Mouse (Mus musculus) cerebellum, postnatal 10 days (tissue): ENCODE data around the gene Nfyc.

Experiments
- DNase-seq, 2 experiments: peaks; one replicate each; pipeline ENCODE4 v3.0.0; 2021; ENCODE audit warnings: mixed read lengths in 2 of 2

Nfyc gene

DNA sequence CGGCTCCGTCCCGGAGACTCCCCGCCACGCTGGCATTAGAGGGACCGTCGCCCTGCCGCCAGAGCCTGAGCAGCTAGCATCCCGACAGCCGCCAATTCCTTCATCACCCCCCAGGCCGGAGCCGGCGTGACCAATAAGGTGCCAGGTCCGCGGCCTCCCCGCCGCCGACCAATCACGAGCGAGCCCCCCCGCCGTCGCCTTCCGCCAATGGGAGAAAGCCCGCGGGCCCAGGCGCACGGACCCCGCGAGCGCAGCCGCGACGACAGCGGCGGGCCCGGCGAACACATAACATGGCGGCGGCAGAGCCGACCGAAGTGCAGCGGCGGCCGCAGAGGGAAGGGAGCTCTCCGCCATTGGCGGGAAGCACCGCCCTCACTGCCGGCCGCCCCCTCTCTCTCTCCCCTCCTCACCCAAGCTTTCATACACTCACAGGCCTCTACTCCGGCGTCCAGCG lies 6.2 kb downstream of the Nfyc start:
- peak; percentile 99 to 100 for DNase-seq

DNA sequence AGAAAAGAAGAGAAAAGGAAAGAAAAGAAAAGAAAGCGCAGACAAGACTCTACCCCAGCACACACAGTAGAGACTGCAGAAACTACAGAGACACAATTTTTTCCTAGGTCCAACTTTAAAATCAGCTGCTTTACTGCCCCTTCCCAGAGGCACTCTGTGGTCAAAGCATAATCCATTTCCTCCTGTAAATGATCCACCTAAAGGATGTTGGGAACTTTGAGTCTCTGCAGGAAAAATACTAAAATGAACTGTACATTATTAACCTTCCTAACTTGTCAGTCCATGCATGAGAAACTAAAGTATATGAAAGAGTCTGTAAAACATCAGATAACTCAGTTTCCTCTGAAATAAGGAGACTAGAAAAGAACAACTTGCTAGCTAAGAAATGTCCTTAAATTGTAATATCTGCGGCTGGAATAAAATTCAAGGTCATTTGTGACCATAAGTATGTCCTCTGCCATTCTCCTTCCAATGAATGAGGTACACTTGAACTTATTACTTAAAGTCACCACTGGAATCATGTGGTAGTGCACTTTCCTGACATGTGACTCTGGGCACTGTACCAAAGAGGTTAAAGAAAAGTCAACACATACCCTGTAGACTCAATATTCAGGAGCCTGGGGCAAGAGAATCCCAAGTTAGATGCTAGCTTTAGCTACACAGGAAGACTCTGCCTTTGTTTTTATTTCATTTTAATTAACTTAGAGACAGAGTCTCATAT lies 9.0 kb downstream of the Nfyc start:
- DNase-seq, result no peak

DNA sequence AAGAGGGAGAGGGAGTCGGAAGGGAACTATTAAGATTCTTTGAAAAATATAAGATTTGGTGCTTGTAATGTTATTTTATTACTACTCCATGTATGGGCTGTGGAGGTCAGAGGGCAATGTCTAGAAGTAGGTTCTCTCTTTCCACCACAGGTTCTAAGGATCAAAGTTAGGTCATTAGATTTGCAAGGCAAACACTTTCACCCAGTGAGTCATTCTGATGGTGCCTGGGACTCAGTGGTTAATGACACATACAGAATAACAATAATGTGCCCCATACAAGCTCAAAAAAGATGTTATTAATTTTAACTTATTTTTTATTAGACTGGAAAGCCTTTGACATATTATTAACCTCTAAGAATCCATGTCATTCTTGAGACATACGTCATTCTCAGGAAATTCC lies 11.5 kb downstream of the Nfyc start:
- DNase-seq, result no peak

DNA sequence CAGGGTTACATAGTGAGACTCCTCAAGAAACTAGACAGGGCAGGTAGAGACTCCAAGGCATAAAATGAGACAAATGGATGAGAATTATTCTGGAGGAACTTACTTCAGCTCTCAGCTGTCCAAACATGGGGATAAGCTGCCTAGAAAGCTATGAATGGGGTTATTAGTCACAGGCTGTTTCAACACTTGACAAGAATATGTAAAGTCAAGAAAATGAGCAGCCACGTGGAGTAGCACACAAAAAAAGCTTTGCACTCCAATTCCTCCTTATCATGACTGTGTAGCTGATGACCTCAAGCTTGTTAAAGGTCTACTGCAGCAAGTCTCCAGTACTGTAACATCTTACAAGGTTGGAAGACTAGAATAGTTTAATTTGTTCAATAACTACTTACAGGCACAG lies 12.1 kb downstream of the Nfyc start:
- no peak for DNase-seq

DNA sequence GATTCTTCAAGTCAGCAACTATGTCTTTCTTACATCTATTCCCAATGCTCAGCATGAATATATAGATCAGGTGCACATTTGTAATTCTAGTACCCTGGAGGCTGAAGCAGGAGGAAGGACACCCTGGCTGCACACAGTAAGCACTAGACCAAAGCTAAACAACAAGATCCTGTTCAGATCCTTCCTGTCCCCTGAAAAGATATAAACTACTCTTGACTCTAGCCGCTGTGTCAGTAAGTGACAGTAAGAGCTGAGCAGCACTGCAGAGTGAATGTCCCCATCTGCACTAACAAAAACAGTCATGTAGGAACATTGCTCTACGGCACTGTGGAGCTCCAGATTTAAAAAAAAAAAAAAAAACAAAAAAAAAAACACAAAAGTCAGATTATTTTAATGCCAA lies 13.4 kb downstream of the Nfyc start:
- no peak for DNase-seq

DNA sequence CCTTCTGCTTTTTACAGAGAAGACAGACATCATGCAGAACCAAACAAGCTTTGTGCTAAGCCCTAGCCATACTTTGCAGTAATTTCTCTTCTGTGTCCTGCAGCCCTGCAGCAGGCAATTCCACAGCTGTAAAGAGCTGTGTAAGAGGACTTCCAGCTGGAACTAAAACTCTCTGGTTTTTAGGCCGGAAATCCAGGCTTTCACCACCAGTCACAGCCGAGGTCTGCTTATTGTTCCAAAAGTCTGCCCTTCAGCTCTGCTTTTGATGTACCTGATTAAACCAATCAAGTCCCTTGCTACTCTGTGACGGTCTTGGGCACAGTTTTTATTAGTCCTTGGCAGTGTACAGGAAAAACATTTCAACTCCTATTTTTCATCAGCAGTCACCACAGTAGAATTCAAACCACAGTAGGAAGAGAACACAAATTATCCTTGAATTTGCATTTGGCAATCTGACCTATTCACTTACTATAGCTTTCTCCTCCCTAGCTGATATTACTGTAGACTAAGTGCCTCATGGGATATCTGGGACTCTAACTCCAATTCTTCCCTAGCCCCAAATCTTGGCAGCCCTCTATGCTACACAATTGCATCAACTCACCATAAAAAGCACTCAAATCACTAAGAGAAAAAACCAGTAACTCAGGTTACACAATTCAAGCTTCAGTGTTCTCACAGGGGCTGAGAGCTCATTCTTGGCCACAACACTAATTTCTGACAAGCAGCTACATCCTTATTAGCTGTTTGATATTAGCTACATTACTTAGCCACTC lies 14.2 kb downstream of the Nfyc start:
- no peak for DNase-seq

DNA sequence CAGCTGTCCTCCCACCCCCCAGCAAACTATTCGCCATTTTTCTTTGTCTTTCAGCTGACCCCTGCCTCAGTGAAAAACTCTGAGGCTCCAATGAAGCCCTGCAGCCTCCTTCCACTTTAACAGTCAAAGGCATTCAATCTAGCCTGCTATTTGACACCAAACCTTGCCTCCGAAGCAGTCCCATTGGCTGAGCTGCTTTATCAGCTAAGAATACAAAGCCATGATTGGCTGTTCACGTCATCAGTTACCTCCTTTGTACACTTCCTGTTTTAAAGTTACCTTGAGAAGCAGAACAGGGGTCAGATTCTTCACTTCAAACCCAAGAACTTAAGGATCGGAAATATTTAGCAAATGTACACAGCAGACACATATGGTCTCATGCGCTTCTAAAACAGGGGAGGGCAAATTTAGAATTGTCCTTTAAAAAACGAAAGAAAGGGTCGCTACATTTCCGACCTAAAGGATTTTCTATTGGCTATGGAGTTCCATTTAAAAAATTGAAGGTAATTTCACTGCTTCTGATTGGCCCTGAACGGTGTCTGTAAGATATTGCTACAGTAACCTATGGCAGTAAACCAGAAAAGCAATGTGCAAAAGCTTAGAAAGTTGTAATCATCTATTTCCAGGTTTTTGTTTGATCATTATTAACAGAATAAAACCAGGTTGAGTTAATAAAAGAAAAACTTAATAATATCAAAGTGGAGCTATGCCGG lies 15.6 kb downstream of the Nfyc start:
- DNase-seq, result peak; percentile 83 to 84

DNA sequence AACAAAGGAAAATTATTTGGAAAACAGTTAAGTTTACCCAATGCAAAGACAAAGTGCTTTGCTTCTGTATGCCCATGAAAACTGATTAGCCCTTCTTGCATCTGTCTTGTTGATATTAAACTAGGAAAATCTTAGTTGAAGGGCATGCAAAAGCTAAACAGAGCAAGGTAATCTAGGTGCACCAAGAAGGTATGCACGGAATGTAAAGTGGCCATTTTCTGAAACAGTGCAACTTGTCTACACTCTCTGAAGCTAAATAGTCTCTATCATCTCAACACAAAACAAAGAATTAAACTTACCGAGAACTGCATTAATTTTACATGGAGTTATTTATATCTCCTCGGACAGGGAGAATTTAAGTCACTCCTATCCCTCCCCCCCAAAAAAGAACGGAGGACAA lies 16.2 kb downstream of the Nfyc start:
- peak in 1 of 2 experiments; percentile 10 for DNase-seq

DNA sequence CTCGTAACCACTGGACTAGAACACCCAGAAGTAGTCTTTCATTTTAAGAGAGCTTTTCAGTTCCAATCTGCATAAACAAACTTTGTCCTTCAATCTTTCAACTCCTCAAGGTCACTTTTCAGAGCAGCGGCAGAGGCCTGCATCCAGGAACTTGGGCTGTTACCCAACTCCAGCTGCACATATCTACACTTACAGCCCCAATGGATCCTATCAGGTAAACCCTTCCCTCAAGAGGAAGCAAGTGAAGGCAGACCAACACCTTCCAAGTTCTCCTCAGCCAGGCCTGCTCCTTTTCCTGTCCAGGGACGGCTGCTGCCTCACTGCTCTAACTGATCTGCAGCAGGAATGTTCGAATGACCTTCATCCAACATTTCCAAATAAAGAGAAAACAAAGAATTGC lies 17.2 kb downstream of the Nfyc start:
- DNase-seq, result no peak

DNA sequence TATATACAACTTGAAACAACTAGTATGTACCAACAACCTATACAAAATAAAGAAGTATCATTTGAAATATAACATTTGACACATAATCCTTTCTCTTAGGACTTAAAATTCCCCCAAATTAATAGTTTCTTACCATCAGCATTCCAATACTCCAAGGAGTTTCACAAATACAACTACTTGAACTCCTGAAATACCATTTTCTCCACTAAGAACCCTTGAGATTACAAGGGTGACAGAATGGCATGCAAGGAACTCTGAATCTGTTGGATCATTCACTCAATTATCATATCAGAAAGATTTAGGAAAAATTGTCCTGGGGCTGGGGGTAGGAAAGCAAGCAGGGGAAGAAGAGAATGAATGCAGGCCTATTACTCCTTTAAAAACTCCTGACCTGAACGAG lies 17.6 kb downstream of the Nfyc start:
- DNase-seq, result no peak

GRCm38 (mm10) chr4:120805816-120806215 lies 25.6 kb downstream of the Nfyc start:
- DNase-seq, result no peak

- DNase-seq, result peak; percentile 37 to 41
These were observed 29.9 kb downstream of the Nfyc start for GRCm38 (mm10) chr4:120801446-120801845.

DNA sequence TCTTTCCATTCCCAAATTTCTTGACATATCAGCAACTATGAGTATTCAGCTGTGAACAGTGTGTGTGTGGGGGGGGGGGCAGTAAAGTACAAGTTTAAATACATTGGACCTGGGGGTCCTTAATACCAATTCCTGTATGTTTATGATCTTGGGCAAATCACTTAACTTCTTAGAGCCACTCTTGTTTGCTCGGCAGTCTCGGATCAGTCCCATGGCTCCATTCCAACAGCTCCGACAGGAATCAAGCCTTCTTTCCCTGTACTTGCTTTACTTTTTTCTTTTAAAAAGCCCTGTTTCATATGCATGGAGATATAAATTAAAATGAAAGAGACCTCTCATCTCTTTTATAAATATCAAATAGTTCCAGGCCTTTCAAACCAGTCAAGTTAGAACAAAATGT lies 30.7 kb downstream of the Nfyc start:
- DNase-seq, result peak; percentile 29 to 35

- DNase-seq, result no peak
These were observed 31.6 kb downstream of the Nfyc start for GRCm38 (mm10) chr4:120799680-120800166.

DNA sequence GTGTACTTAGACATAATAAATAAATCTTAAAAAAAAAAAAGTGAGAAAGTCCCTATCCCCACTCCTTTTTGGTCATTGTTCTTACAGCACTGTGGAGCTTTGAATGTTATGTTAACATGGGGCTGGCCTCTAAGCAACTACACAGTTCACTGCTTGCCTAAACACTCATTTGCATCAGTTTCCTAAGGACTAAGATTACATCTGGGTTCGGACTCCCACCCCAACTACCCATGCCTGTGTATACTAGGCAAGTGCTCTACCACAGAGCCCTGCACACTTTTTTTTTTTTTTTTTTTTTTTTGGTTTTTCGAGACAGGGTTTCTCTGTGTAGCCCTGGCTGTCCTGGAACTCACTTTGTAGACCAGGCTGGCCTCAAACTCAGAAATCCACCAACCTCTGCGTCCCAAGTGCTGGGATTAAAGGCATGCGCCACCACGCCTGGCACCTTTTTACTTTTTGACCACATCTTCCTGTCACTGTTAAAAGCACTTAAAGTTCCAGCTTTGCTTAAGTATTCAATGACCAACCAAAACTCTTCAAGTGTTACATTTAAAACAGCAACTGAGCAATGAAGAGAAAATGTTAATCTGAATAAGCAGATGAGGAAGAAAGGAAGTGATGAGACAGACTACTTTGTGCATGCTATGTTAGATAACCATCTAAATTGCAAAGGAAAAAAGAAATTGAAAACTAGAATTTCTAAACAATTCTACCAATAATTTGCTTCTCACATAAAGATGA lies 33.2 kb downstream of the Nfyc start:
- no peak for DNase-seq

GRCm38 (mm10) chr4:120796687-120797086 lies 34.7 kb downstream of the Nfyc start:
- DNase-seq, result no peak

DNA sequence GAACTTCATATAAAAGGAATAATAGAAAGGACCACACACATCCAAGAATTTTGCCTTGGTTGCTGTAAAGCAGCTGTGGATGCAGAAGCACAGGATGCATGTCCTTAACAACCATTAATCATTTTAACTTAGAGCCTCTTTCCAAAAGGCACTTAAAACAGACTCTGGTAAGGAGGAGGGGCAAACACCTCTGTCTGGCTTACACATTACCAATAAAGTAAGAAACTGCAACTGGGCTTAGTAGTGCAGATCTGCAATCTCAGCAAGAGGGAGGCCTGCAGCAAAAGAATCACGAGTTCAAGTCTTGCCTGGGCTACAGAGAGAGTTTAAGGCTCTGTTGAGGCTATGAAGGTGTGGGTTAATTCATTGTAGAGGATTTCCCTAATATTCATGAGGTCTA lies 35.7 kb downstream of the Nfyc start:
- no peak for DNase-seq

DNA sequence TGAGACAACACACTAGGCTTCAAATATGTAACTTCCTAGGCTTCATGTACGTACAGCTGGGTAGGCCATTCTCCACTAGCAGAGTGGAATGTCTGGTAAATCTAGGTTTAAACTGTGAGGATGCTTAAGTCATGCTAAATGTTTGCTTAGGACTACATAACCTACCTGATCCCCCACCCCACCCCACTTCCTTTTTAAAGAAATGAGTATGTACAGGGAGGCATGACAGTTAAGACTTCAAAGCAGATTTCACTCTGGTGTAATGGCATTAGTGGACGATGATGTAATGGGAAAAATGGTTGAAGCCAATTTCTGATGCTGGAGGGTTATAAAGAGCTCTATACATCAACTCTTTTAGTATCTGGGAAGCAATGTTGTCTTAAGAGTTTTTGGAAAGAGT lies 38.5 kb downstream of the Nfyc start:
- DNase-seq, result no peak

GRCm38 (mm10) chr4:120790027-120790426 lies 41.3 kb downstream of the Nfyc start:
- DNase-seq, result no peak

- no peak for DNase-seq
These were observed 75.6 kb downstream of the Nfyc start for GRCm38 (mm10) chr4:120755801-120756200.

- peak; percentile 93 to 95 for DNase-seq
These were observed 76.1 kb downstream of the Nfyc start for GRCm38 (mm10) chr4:120755299-120755698.

DNA sequence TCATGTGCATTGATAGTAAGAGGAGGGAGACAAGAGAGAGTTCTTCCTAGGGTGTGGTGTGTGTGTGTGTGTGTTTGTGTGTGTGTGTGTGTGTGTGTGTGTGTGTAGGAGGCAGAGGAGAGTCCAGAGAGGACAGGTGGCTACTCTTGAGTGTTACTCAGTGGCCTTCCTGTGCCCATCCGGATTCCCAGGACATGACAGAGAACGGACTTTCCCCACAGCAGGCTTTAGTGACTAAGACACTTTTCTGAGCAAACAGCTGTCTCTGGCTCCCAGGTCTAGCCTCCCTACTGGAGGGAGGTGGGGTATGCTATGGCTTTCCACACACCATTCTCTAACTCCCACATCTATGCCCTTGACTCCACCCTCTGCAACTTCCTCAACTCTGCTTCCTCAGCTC lies 81.8 kb downstream of the Nfyc start:
- no peak for DNase-seq
